Mouse (Mus musculus): ENCODE data around the gene Xylt1. TPM values are rescaled to one million over a fixed set of nuclear protein-coding genes. Genes with fewer than 3 reads are reported as not detected.

Xylt1 gene
- total and polyA plus RNA-seq, 3 experiments, result 9.0 to 13.3 TPM; not detected in 1

DNA sequence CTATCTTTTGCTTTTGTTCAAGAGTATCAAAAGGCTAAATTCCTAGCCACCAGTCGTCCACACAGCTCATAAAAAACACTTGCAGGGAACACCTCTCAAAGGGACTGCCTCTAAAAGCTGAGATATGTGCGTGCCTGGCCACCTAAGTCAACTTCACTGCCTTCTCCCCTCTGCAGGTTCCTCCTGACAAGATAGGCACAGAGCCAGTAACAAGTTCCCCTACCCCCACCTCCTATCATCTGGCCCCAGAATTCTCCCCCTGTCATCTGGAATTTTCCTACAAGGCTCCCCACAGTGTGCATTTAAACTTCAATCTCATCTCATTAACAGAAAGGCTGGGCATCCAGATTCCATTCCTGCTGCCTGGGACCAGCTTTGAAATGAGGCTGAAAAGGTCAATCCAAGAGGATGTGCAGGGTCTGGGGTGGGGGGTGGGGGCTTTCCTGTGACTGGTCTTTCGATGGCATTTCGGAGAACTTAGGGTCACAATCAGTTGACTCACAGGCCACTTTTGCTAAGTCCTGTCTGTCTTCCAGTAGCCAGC is 141.4 kb downstream of the Xylt1 start:
- Histone ChIP-seq H3K4me3 (ENCODE audit: control insufficient read depth in 1 of 2, insufficient read depth in 1 of 2, low read depth in 2 of 2, low read length in 2 of 2) (peak overlapping the region; percentile 21 to 22; a peak in 3 of 4 replicates), H3K36me3 (ENCODE audit: control insufficient read depth in 1 of 2, insufficient read depth in 2 of 2, low read length in 2 of 2) (peaks cover 0 to 29% of the 10 kb centered on the region in 2 experiments; a peak in 2 of 4 replicates), H3K4me1 (ENCODE audit: control insufficient read depth in 1 of 2, insufficient read depth in 2 of 2, low read length in 2 of 2) (peaks cover 21 to 41% of the 10 kb centered on the region in 2 experiments), H3K9me3 (replicated peaks; ENCODE audit: insufficient read depth, low read length) (no peaks in the 10 kb centered on the region), H3K27me3 (ENCODE audit: control insufficient read depth in 1 of 2, insufficient read depth in 2 of 2, low read length in 2 of 2) (no peaks in the 10 kb centered on the region), H3K27ac (ENCODE audit: control insufficient read depth, low read depth, low read length) (peak overlapping the region; percentile 82), H3K9ac (ENCODE audit: control insufficient read depth, low read depth, low read length, poor library complexity, severe bottlenecking) (peak overlapping the region; percentile 51), H3K79me2 (ENCODE audit: control insufficient read depth, insufficient read depth, low read length, poor library complexity) (no peaks in the 10 kb centered on the region)
- DNase-seq (ENCODE audit: low read depth, low spot score), result peak; percentile 87
- TF ChIP-seq RCOR1 (IDR thresholded peaks at IDR 0.05; ENCODE audit: low read depth, low read length) (peak; percentile 79), MAZ (IDR thresholded peaks at IDR 0.05; ENCODE audit: low read depth, low read length) (peak; percentile 84; the same call in 1 of the 2 replicates), MAFK (IDR thresholded peaks at IDR 0.05; ENCODE audit: borderline replicate concordance, low read depth, low read length) (peak; percentile 39; the same call in 1 of the 2 replicates), CHD1 (IDR thresholded peaks at IDR 0.05; ENCODE audit: low read depth, low read length) (0 out of 2 replicates have a peak, but pooled peaks have one; percentile 57), ZMIZ1 (IDR thresholded peaks at IDR 0.05; ENCODE audit: low read depth, low read length) (no peak), SIN3A (IDR thresholded peaks at IDR 0.05; ENCODE audit: low read length) (peak; percentile 91), HCFC1 (IDR thresholded peaks at IDR 0.05; ENCODE audit: low read depth, low read length) (0 out of 2 replicates have a peak, but pooled peaks have one; percentile 29), TAL1 (IDR thresholded peaks at IDR 0.05; ENCODE audit: low read length) (peak; percentile 86), GABPA (IDR thresholded peaks at IDR 0.05; ENCODE audit: low read depth, low read length) (no peak), MXI1 (IDR thresholded peaks at IDR 0.05; ENCODE audit: low read depth, low read length) (peak; percentile 29; the same call in 1 of the 2 replicates), GATA1 (IDR thresholded peaks at IDR 0.05; ENCODE audit: low read depth, low read length) (peak; percentile 88), USF1 (IDR thresholded peaks at IDR 0.05; ENCODE audit: low read depth, low read length) (no peak), TCF12 (IDR thresholded peaks at IDR 0.05; ENCODE audit: low read depth, low read length) (peak; percentile 94), MYB (IDR thresholded peaks at IDR 0.05; ENCODE audit: low read depth, low read length) (no peak), TBP (IDR thresholded peaks at IDR 0.05; ENCODE audit: low read depth, low read length) (peak; percentile 44; the same call in 1 of the 2 replicates), POLR2A (IDR thresholded peaks at IDR 0.05; ENCODE audit: control insufficient read depth in 1 of 2, insufficient read depth in 1 of 2, low read depth in 1 of 2, low read length in 2 of 2, poor library complexity in 1 of 2) (no peak), NRF1 (IDR thresholded peaks at IDR 0.05; ENCODE audit: insufficient read depth, low read depth, low read length, poor library complexity, severe bottlenecking) (no peak), POLR2AphosphoS2 (IDR thresholded peaks at IDR 0.05; ENCODE audit: low read length) (peak; percentile 79), ETS1 (IDR thresholded peaks at IDR 0.05; ENCODE audit: low read depth, low read length) (peak; percentile 94), BHLHE40 (IDR thresholded peaks at IDR 0.05; ENCODE audit: borderline replicate concordance, low read depth, low read length) (0 out of 2 replicates have a peak, but pooled peaks have one; percentile 61), MYC (IDR thresholded peaks at IDR 0.05; ENCODE audit: low read depth, low read length) (no peak), ZNF384 (IDR thresholded peaks at IDR 0.05; ENCODE audit: low read depth, low read length) (peak; percentile 35; the same call in 1 of the 2 replicates), EP300 (IDR thresholded peaks at IDR 0.05; ENCODE audit: low read depth in 1 of 2, low read length in 2 of 2) (peak; percentile 94 to 95)

Data from MEL (cell line).